Mouse (Mus musculus): ENCODE measurements around the gene Olfr1424. TPM values are rescaled to one million over a fixed set of nuclear protein-coding genes. Genes with fewer than 3 reads are reported as not detected.

The Olfr1424 gene
- polyA plus RNA-seq, 1 experiment: not detected

DNA sequence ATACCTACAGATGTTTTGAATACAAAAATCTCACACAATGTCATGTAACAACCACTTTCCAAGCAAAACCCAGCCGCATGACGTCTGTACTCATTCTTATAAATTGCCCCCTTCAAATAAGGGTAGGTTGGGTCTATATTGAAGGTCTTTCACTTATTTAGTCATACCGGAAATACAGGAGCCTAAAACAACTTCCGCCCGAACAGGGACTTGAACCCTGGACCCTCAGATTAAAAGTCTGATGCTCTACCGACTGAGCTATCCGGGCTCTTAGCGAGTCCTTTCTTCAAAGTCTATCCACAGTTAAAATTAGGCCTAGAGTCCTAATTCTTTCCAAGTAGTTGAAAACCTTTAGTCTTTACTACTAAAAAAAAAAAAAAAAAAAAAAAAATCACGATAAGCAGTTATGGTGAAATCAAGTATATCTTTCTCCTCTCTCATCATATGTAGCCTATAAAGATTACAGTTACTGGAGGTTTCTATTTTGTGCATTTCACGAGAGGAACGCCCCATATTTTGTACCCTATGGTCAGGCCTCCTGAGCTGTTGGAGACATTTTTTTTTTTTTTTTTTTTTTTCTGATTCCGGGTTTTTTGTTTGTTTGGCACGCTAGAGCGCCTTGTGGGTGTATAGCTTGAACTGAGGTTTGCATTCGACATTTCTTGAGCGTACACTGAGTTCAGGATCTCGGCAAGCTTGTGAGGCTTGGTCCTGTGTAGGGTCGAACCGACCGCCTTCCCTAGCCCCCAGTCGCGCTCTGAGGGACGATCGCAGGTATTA lies 52.8 kb downstream of the Olfr1424 start:
- Histone ChIP-seq H3K4me3 (ENCODE audit: insufficient read depth, low read length) (peak overlapping the region; percentile 65), H3K4me1 (ENCODE audit: control insufficient read depth, insufficient read depth, low read length) (peaks cover 23% of the 10 kb centered on the region), H3K27ac (ENCODE audit: insufficient read depth, low read depth, low read length) (peak overlapping the region; percentile 67)
- TF ChIP-seq CTCF (IDR thresholded peaks at IDR 0.05; ENCODE audit: low read depth, low read length) (no peak), POLR2A (IDR thresholded peaks at IDR 0.05; ENCODE audit: borderline replicate concordance, low read depth, low read length) (no peak)

Other genes starting within 250 kb of the Olfr1424 start
- gene Stx3, start 243.3 kb downstream of the Olfr1424 start, polyA plus RNA-seq (2012; ENCODE audit: insufficient read depth, insufficient read length, missing spikeins): 23.1 and 28.0 TPM in 2 replicates
- not detected in 2 replicates for gene Olfr1417, start 223.5 kb downstream of the Olfr1424 start, polyA plus RNA-seq (2012; ENCODE audit: insufficient read depth, insufficient read length, missing spikeins)
- gene Olfr1418, start 201.6 kb downstream of the Olfr1424 start, polyA plus RNA-seq (2012; ENCODE audit: insufficient read depth, insufficient read length, missing spikeins): not detected in 2 replicates
- not detected in 2 replicates for gene Olfr1419, start 187.6 kb downstream of the Olfr1424 start, polyA plus RNA-seq (2012; ENCODE audit: insufficient read depth, insufficient read length, missing spikeins)
- gene Olfr1420, start 176.1 kb downstream of the Olfr1424 start, polyA plus RNA-seq (2012; ENCODE audit: insufficient read depth, insufficient read length, missing spikeins): not detected in 2 replicates
- 26.7 and 31.3 TPM in 2 replicates for gene Patl1, start 150.3 kb downstream of the Olfr1424 start, polyA plus RNA-seq (2012; ENCODE audit: insufficient read depth, insufficient read length, missing spikeins)
- gene Osbp, start 96.7 kb downstream of the Olfr1424 start, polyA plus RNA-seq (2012; ENCODE audit: insufficient read depth, insufficient read length, missing spikeins): 32.9 and 34.7 TPM in 2 replicates
- not detected in 2 replicates for gene Olfr1423, start 21.4 kb downstream of the Olfr1424 start, polyA plus RNA-seq (2012; ENCODE audit: insufficient read depth, insufficient read length, missing spikeins)
- gene Olfr1425, start 15.0 kb upstream of the Olfr1424 start, polyA plus RNA-seq (2012; ENCODE audit: insufficient read depth, insufficient read length, missing spikeins): not detected in 2 replicates
- gene Olfr1426, start 29.3 kb upstream of the Olfr1424 start, polyA plus RNA-seq (2012; ENCODE audit: insufficient read depth, insufficient read length, missing spikeins): not detected in 2 replicates
- gene Olfr1427, start 40.7 kb upstream of the Olfr1424 start, polyA plus RNA-seq (2012; ENCODE audit: insufficient read depth, insufficient read length, missing spikeins): not detected in 2 replicates
- gene Olfr1428, start 53.2 kb upstream of the Olfr1424 start, polyA plus RNA-seq (2012; ENCODE audit: insufficient read depth, insufficient read length, missing spikeins): not detected in 2 replicates
- gene Olfr76, start 60.5 kb upstream of the Olfr1424 start, polyA plus RNA-seq (2012; ENCODE audit: insufficient read depth, insufficient read length, missing spikeins): not detected in 2 replicates
- 0.20 and 0.28 TPM in 2 replicates for gene Olfr1555-ps1, start 107.4 kb upstream of the Olfr1424 start, polyA plus RNA-seq (2012; ENCODE audit: insufficient read depth, insufficient read length, missing spikeins)
- gene Olfr1431, start 138.0 kb upstream of the Olfr1424 start, polyA plus RNA-seq (2012; ENCODE audit: insufficient read depth, insufficient read length, missing spikeins): not detected in 2 replicates
- gene Olfr1432, start 169.9 kb upstream of the Olfr1424 start, polyA plus RNA-seq (2012; ENCODE audit: insufficient read depth, insufficient read length, missing spikeins): not detected in 2 replicates
- gene Olfr262, start 179.0 kb upstream of the Olfr1424 start, polyA plus RNA-seq (2012; ENCODE audit: insufficient read depth, insufficient read length, missing spikeins): not detected in 2 replicates
- gene Olfr235, start 198.3 kb upstream of the Olfr1424 start, polyA plus RNA-seq (2012; ENCODE audit: insufficient read depth, insufficient read length, missing spikeins): not detected in 2 replicates
- not detected in 2 replicates for gene Olfr1434, start 217.2 kb upstream of the Olfr1424 start, polyA plus RNA-seq (2012; ENCODE audit: insufficient read depth, insufficient read length, missing spikeins)
- gene Olfr1436, start 236.4 kb upstream of the Olfr1424 start, polyA plus RNA-seq (2012; ENCODE audit: insufficient read depth, insufficient read length, missing spikeins): not detected in 2 replicates

Measured in bone marrow macrophage, adult 2 months (primary cell).